Mouse (Mus musculus) ES-E14 (cell line): ENCODE results near the gene Trpm3.

Experiments
- CHD2 ChIP-seq: IDR thresholded peaks from 2 replicates; pipeline ENCODE4 v1.6.1; 2014; ENCODE audit warnings: mild to moderate bottlenecking, low read depth, low read length, inconsistent platforms
- HCFC1 ChIP-seq: IDR thresholded peaks from 2 replicates; pipeline ENCODE4 v1.6.1; 2012; ENCODE audit warnings: low read length, inconsistent platforms, borderline replicate concordance; ENCODE audit not compliant: insufficient read depth
- MAFK ChIP-seq: IDR thresholded peaks from 2 replicates; pipeline ENCODE4 v1.6.1; 2014; ENCODE audit warnings: mild to moderate bottlenecking, low read depth, low read length, inconsistent platforms; ENCODE audit not compliant: insufficient read depth
- ZC3H11A ChIP-seq: IDR thresholded peaks from 2 replicates; pipeline ENCODE4 v1.6.1; 2012; ENCODE audit warnings: low read depth, mild to moderate bottlenecking, inconsistent platforms, low read length, borderline replicate concordance
- ZNF384 ChIP-seq: IDR thresholded peaks from 2 replicates; pipeline ENCODE4 v1.6.1; 2012; ENCODE audit warnings: low read depth, low read length, inconsistent platforms

- no peak for TF ChIP-seq CHD2
- TF ChIP-seq HCFC1: no peak
- no peak for TF ChIP-seq MAFK
- no peak for TF ChIP-seq ZC3H11A
- no peak for TF ChIP-seq ZNF384
Observed at GRCm38 (mm10) chr19:22929768-22930167, 790.9 kb downstream of the Trpm3 start.
